Mouse (Mus musculus): ENCODE measurements around the gene Slc24a4.

DNA sequence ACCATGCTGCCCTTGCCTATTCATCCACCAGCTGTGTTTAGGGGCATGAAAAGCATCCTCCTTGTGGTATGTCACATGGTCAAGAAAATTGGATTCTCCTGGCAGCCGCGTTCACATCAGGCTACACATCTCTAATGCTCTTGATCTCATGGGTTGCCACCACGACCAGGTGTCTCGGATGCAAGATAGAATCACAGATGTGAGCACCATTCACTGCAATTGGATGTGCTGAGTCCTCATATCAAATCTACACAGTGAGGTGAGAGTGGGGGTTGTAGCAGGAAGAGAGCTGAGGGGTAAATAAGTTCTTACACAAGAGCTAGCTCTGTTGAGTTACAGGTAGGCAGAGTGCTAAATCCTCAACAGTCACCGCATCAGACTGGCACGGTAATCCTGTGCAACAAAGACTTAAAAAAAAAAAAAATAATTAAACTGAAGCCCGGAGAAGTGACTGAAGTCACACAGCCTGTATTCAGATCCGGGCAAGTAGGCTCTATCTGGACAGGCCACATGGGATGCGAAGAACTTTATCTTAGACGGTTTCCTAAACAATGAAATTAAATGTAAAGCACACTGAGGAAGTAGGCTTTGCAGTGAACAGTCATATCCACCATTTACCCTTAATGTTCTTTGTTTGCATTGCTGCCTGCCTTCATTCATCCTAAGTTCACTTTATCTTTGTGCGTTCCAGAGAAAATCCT is 180.7 kb downstream of the Slc24a4 start:
- TF ChIP-seq POLR2A (IDR thresholded peaks at IDR 0.05; ENCODE audit: extremely low read depth, insufficient read depth, low read length): no peak
- TF ChIP-seq CTCF (IDR thresholded peaks at IDR 0.05; ENCODE audit: extremely low read depth, insufficient read depth, low read length): no peak

All from cortical plate, adult 2 months (tissue).